ENCODE assay signal across 22 mouse cellular contexts in genomic region chr16:26024543-26024942, GRCm38 (mm10).
DNase-seq lines count a peak whose midpoint lies in the region; ATAC-seq and TF ChIP-seq lines count a peak whose summit lies in the region.
"Had no signal": no experiment of that assay in that cellular context is flagged by ENCODE, and none has a peak within 500 bp of the region (broad histone marks: within the 10 kb centered on the region; RNA-seq: fewer than 3 reads in every experiment).

No protein-coding gene starts in this region.

- 25% methylated on average over 5 of the region's 5 CpGs for WGBS in hindbrain, embryonic 13.5 days
- WGBS in hindbrain, embryonic 11.5 days: 64% methylated on average over 5 of the region's 5 CpGs
- 33% methylated on average over 5 of the region's 5 CpGs for WGBS in midbrain, postnatal 0 days
- WGBS in midbrain, embryonic 15.5 days: 36% methylated on average over 5 of the region's 5 CpGs
- WGBS in hindbrain, postnatal 0 days: 34% methylated on average over 5 of the region's 5 CpGs
- 14% methylated on average over 5 of the region's 5 CpGs for WGBS in neural tube, embryonic 14.5 days

- no peak for TF ChIP-seq CTCF in midbrain, postnatal 0 days (IDR thresholded peaks at IDR 0.05)
- no peak for TF ChIP-seq CTCF in hindbrain, postnatal 0 days (IDR thresholded peaks at IDR 0.05; ENCODE audit: low read depth)

- peak; percentile 38; the same call in 1 of the 2 replicates for ATAC-seq in hindbrain, embryonic 13.5 days (ENCODE audit: low FRiP score)
- ATAC-seq in hindbrain, embryonic 11.5 days (ENCODE audit: low FRiP score): no peak
- ATAC-seq in midbrain, postnatal 0 days (ENCODE audit: low FRiP score): 0 out of 2 replicates have a peak, but pooled peaks have one; percentile 54
- ATAC-seq in midbrain, embryonic 15.5 days (replicated peaks): no peak
- ATAC-seq in hindbrain, postnatal 0 days: no peak
- peak; percentile 82 for ATAC-seq in neural tube, embryonic 14.5 days (ENCODE audit: low read depth)
- ATAC-seq: activated CD4-positive, CD25-positive, alpha-beta regulatory T cell, adult 4 months; forebrain, embryonic 13.5 days; Patski had no signal

- no peak for DNase-seq in hindbrain, embryonic 11.5 days (ENCODE audit: low spot score)
- peak; percentile 33 for DNase-seq in midbrain, postnatal 0 days (ENCODE audit: low spot score)
- DNase-seq in hindbrain, postnatal 0 days (ENCODE audit: low spot score): peak; percentile 33
- DNase-seq in heart, adult 18-20 months: no peak
- no peak for DNase-seq in adrenal gland, postnatal 4 days (ENCODE audit: low spot score in 2 of 2)
- DNase-seq: adrenal gland, postnatal 14 days; cerebellum, adult 2 months; cerebellum, postnatal 10 days; gastrocnemius, postnatal 10 days; heart, adult 2 months; heart, postnatal 14 days; kidney, adult 11 months had no signal

- no peak overlapping the region for H3K4me2 ChIP-seq in hindbrain, embryonic 13.5 days
- H3K4me2 ChIP-seq in hindbrain, embryonic 11.5 days (replicated peaks; ENCODE audit: low read depth, low read length): no peak overlapping the region
- no peak overlapping the region for H3K4me2 ChIP-seq in midbrain, postnatal 0 days (ENCODE audit: low read depth, low read length, poor library complexity, severe bottlenecking)
- H3K4me2 ChIP-seq in midbrain, embryonic 15.5 days: no peak overlapping the region
- no peak overlapping the region for H3K4me2 ChIP-seq in hindbrain, postnatal 0 days (ENCODE audit: low read depth, low read length)
- H3K4me2 ChIP-seq in neural tube, embryonic 14.5 days (ENCODE audit: low read depth, low read length): no peak overlapping the region
- H3K4me2 ChIP-seq: embryonic facial prominence, embryonic 13.5 days; forebrain, embryonic 13.5 days; heart, embryonic 11.5 days; heart, embryonic 15.5 days had no signal

- no peaks in the 10 kb centered on the region for H3K27me3 ChIP-seq in hindbrain, embryonic 13.5 days
- H3K27me3 ChIP-seq in hindbrain, embryonic 11.5 days (ENCODE audit: control insufficient read depth, insufficient read depth, low read length): no peaks in the 10 kb centered on the region
- H3K27me3 ChIP-seq in midbrain, postnatal 0 days (ENCODE audit: insufficient read depth, low read length): no peaks in the 10 kb centered on the region
- H3K27me3 ChIP-seq in midbrain, embryonic 15.5 days (replicated peaks): no peaks in the 10 kb centered on the region
- no peaks in the 10 kb centered on the region for H3K27me3 ChIP-seq in hindbrain, postnatal 0 days (ENCODE audit: insufficient read depth, low read length)
- no peaks in the 10 kb centered on the region for H3K27me3 ChIP-seq in neural tube, embryonic 14.5 days (ENCODE audit: control insufficient read depth, insufficient read depth, low read length)
- H3K27me3 ChIP-seq: CH12.LX; embryonic facial prominence, embryonic 13.5 days; forebrain, embryonic 13.5 days; heart, embryonic 15.5 days; Patski had no signal

- no peaks in the 10 kb centered on the region for H3K9me3 ChIP-seq in hindbrain, embryonic 13.5 days
- H3K9me3 ChIP-seq in hindbrain, embryonic 11.5 days (ENCODE audit: control insufficient read depth, low read length): no peaks in the 10 kb centered on the region
- no peaks in the 10 kb centered on the region for H3K9me3 ChIP-seq in midbrain, postnatal 0 days (ENCODE audit: low read length)
- H3K9me3 ChIP-seq in midbrain, embryonic 15.5 days: no peaks in the 10 kb centered on the region
- no peaks in the 10 kb centered on the region for H3K9me3 ChIP-seq in hindbrain, postnatal 0 days (ENCODE audit: low read length)
- no peaks in the 10 kb centered on the region for H3K9me3 ChIP-seq in neural tube, embryonic 14.5 days (ENCODE audit: control insufficient read depth, low read length)
- H3K9me3 ChIP-seq: embryonic facial prominence, embryonic 13.5 days; forebrain, embryonic 13.5 days; heart, embryonic 15.5 days had no signal

- no peak overlapping the region for H3K9ac ChIP-seq in hindbrain, embryonic 13.5 days
- no peak overlapping the region for H3K9ac ChIP-seq in hindbrain, embryonic 11.5 days (ENCODE audit: low read depth, low read length)
- no peak overlapping the region for H3K9ac ChIP-seq in midbrain, postnatal 0 days (replicated peaks; ENCODE audit: low read length, poor library complexity, severe bottlenecking)
- no peak overlapping the region for H3K9ac ChIP-seq in midbrain, embryonic 15.5 days
- H3K9ac ChIP-seq in hindbrain, postnatal 0 days (replicated peaks; ENCODE audit: low read length): no peak overlapping the region
- no peak overlapping the region for H3K9ac ChIP-seq in neural tube, embryonic 14.5 days (replicated peaks; ENCODE audit: low read depth, low read length)
- H3K9ac ChIP-seq: embryonic facial prominence, embryonic 13.5 days; forebrain, embryonic 13.5 days; heart, embryonic 15.5 days had no signal

- peaks cover 21% of the 10 kb centered on the region for H3K4me1 ChIP-seq in hindbrain, embryonic 13.5 days (replicated peaks)
- no peaks in the 10 kb centered on the region for H3K4me1 ChIP-seq in hindbrain, embryonic 11.5 days (replicated peaks; ENCODE audit: control insufficient read depth, insufficient read depth, low read length)
- peaks cover 10% of the 10 kb centered on the region; the same call in 1 of the 2 replicates for H3K4me1 ChIP-seq in midbrain, postnatal 0 days (ENCODE audit: insufficient read depth, low read length)
- H3K4me1 ChIP-seq in midbrain, embryonic 15.5 days: peaks cover 9% of the 10 kb centered on the region; the same call in 1 of the 2 replicates
- H3K4me1 ChIP-seq in hindbrain, postnatal 0 days (ENCODE audit: insufficient read depth, low read length): no peaks in the 10 kb centered on the region
- peaks cover 12% of the 10 kb centered on the region; the same call in 1 of the 2 replicates for H3K4me1 ChIP-seq in neural tube, embryonic 14.5 days (ENCODE audit: control insufficient read depth, insufficient read depth, low read length)

- no peak overlapping the region for H3K4me3 ChIP-seq in hindbrain, embryonic 13.5 days
- no peak overlapping the region for H3K4me3 ChIP-seq in hindbrain, embryonic 11.5 days (ENCODE audit: low read depth, low read length)
- no peak overlapping the region for H3K4me3 ChIP-seq in midbrain, postnatal 0 days (ENCODE audit: low read depth, low read length)
- H3K4me3 ChIP-seq in midbrain, embryonic 15.5 days: no peak overlapping the region
- no peak overlapping the region for H3K4me3 ChIP-seq in hindbrain, postnatal 0 days (ENCODE audit: low read length)
- no peak overlapping the region for H3K4me3 ChIP-seq in neural tube, embryonic 14.5 days (ENCODE audit: low read depth, low read length)
- H3K4me3 ChIP-seq: embryonic facial prominence, embryonic 13.5 days; forebrain, embryonic 13.5 days; heart, adult 2 months; heart, embryonic 15.5 days had no signal

- no peak overlapping the region for H3K27ac ChIP-seq in hindbrain, embryonic 13.5 days
- no peak overlapping the region for H3K27ac ChIP-seq in hindbrain, embryonic 11.5 days (ENCODE audit: low read depth, low read length)
- no peak overlapping the region for H3K27ac ChIP-seq in midbrain, postnatal 0 days (ENCODE audit: low read depth, low read length)
- no peak overlapping the region for H3K27ac ChIP-seq in midbrain, embryonic 15.5 days
- H3K27ac ChIP-seq in hindbrain, postnatal 0 days: no peak overlapping the region
- H3K27ac ChIP-seq in neural tube, embryonic 14.5 days (ENCODE audit: low read depth, low read length): 0 out of 2 replicates have a peak overlapping the region, but pooled peaks have one; percentile 23
- H3K27ac ChIP-seq: embryonic facial prominence, embryonic 13.5 days; forebrain, embryonic 13.5 days; heart, adult 2 months; heart, embryonic 15.5 days had no signal

- H3K36me3 ChIP-seq in hindbrain, embryonic 13.5 days: no peaks in the 10 kb centered on the region
- H3K36me3 ChIP-seq in hindbrain, embryonic 11.5 days (ENCODE audit: control insufficient read depth, insufficient read depth, low read length): no peaks in the 10 kb centered on the region
- H3K36me3 ChIP-seq in midbrain, postnatal 0 days (ENCODE audit: insufficient read depth, low read length): no peaks in the 10 kb centered on the region
- no peaks in the 10 kb centered on the region for H3K36me3 ChIP-seq in midbrain, embryonic 15.5 days (replicated peaks)
- no peaks in the 10 kb centered on the region for H3K36me3 ChIP-seq in hindbrain, postnatal 0 days (ENCODE audit: insufficient read depth, low read length)
- H3K36me3 ChIP-seq in neural tube, embryonic 14.5 days (ENCODE audit: control insufficient read depth, insufficient read depth, low read length): no peaks in the 10 kb centered on the region
- H3K36me3 ChIP-seq: embryonic facial prominence, embryonic 13.5 days; heart, embryonic 15.5 days had no signal

Comparison
In these comparisons a context has a peak if more than half of its experiments do, and no peak if none do; other contexts are left out.
1. ATAC-seq: peak in hindbrain, embryonic 13.5 days (single experiment), midbrain, postnatal 0 days (single experiment) and neural tube, embryonic 14.5 days (single experiment); none in hindbrain, embryonic 11.5 days (single experiment), midbrain, embryonic 15.5 days (single experiment) and hindbrain, postnatal 0 days (single experiment).
2. DNase-seq: peak in midbrain, postnatal 0 days (single experiment) and hindbrain, postnatal 0 days (single experiment); none in hindbrain, embryonic 11.5 days (single experiment), heart, adult 18-20 months (0 of 2) and adrenal gland, postnatal 4 days (0 of 2).